Mouse (Mus musculus): ENCODE measurements at regions not wholly inside any gene's neighbourhood (a gene's known extent, or its start where the extent isn't known, plus 50 kb on each side); places are given as distances from the start of the nearest gene placed in this dataset.

DNA sequence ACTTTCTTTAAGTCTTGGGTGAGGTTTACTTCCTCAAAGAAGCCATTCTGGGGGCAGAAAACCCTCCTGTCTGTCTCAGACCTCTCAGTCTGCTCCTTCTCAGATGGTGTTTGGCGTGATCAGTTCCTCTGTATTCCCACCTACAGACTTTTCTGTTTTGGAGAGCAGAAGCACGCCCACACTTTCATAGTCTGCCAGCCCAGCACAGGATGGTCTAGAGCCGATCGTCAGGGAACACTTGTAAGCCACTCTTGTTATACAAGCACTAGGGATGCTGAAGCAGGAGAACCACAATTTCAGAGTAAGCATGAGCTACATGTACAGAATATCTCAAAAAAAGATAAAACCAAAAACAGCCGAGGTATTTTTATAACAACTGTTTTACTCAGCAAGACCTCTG is 410.4 kb downstream of the Efna5 start:
- 79% methylated on average over 5 of the region's 5 CpGs for WGBS
- no peak for TF ChIP-seq CTCF (IDR thresholded peaks at IDR 0.05; ENCODE audit: insufficient read depth, low read length)
- TF ChIP-seq POLR2A (IDR thresholded peaks at IDR 0.05; ENCODE audit: borderline replicate concordance, extremely low read depth, low read depth, low read length) = no peak
- Histone ChIP-seq H3K4me3 (replicated peaks; ENCODE audit: extremely low read depth, low read depth, low read length) (no peak overlapping the region), H3K4me1 (ENCODE audit: control insufficient read depth, insufficient read depth, low read length) (no peaks in the 10 kb centered on the region)
- DNase-seq = no peak

DNA sequence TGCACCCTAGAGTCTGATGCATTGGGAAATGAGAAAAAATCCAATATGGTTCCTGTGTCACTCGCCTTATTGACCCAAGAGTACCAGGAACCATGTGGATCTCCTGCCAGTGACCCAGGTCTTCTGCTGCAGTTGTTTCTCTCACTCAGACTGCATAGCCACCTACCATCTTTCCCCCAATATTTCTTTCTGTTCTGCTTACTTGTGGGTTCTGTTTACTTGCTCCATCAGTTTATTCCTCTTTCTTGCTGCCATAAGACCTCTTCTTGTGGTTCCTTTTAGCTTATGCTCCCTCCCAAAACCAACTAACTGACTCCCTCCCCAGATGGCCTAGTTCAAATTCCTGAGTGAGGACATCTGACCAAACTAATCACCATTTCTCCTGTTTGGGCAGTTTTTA is 411.8 kb downstream of the Efna5 start:
- Histone ChIP-seq H3K4me1 (ENCODE audit: control insufficient read depth, insufficient read depth, low read length) (no peaks in the 10 kb centered on the region), H3K4me3 (replicated peaks; ENCODE audit: extremely low read depth, low read depth, low read length) (no peak overlapping the region)
- no peak for TF ChIP-seq POLR2A (IDR thresholded peaks at IDR 0.05; ENCODE audit: borderline replicate concordance, extremely low read depth, low read depth, low read length)
- no peak for TF ChIP-seq CTCF (IDR thresholded peaks at IDR 0.05; ENCODE audit: insufficient read depth, low read length)
- WGBS = 88% methylated on average over 1 of the region's 1 CpGs
- DNase-seq = no peak

DNA sequence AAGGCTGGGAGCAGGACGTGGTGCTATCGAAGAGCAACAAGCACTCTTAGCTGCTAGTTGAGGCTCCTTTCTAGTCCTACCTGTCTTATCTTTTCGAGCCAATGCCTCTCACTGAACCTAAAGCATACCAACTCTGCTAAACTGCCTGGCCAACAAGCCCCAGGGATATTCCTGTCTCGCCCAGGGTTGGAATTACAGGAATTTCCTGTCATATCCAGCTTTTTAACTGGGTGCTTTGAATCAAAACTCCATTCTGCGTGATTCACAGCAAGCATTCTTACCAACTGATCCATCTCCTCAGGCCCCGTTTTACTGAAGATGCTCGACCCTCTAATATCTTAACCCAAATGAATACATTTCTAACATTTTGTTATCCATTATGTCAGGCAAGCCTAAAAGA is 412.3 kb downstream of the Efna5 start:
- TF ChIP-seq POLR2A (IDR thresholded peaks at IDR 0.05; ENCODE audit: borderline replicate concordance, extremely low read depth, low read depth, low read length) (no peak), CTCF (IDR thresholded peaks at IDR 0.05; ENCODE audit: insufficient read depth, low read length) (no peak)
- H3K4me3 ChIP-seq (replicated peaks; ENCODE audit: extremely low read depth, low read depth, low read length) = no peak overlapping the region
- WGBS = 65% methylated on average over 7 of the region's 7 CpGs
- no peak for DNase-seq
- H3K4me1 ChIP-seq (ENCODE audit: control insufficient read depth, insufficient read depth, low read length) = no peaks in the 10 kb centered on the region

DNA sequence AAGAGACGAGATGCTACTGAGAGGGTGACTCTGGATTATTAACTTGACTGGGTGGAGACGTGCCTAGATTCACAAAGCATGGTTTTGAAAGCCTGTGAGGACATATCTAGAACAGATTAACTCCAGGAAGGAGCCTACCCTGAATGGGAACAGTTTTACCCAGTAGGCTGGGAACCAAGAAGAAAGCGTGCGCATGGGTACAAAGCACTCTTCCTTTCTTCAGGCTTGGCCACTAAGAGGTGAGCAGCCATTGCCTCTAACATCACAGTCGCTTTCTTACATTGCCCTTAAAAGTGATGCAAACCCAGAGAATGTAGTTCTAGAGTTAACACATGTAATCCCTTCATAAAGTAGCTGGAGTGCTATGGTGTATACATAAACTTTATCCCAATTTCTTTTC is 414.0 kb downstream of the Efna5 start:
- DNase-seq = no peak
- H3K4me3 ChIP-seq (replicated peaks; ENCODE audit: extremely low read depth, low read depth, low read length) = no peak overlapping the region
- WGBS = 91% methylated on average over 5 of the region's 5 CpGs
- no peaks in the 10 kb centered on the region for H3K4me1 ChIP-seq (ENCODE audit: control insufficient read depth, insufficient read depth, low read length)
- TF ChIP-seq CTCF (IDR thresholded peaks at IDR 0.05; ENCODE audit: insufficient read depth, low read length) = no peak
- TF ChIP-seq POLR2A (IDR thresholded peaks at IDR 0.05; ENCODE audit: borderline replicate concordance, extremely low read depth, low read depth, low read length) = no peak

DNA sequence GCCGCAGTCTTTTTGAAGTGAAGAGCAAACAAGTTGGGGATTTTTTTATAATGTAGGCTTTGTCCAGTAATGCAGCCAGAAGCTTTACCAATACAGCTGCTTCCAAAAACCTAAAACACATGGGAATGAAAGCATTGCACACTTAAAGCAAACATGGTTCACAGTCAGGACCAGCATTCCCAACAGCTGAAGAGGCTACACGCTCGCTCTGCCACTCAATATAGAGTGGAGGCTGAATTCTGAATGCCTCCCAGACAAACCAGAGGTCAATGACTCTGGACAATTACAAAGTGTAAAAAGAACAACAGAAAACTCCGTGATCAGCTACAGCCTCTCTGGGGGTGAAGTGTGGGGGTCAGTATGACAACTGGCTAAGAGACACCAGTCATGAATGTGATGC is 416.1 kb downstream of the Efna5 start:
- Histone ChIP-seq H3K4me1 (ENCODE audit: control insufficient read depth, insufficient read depth, low read length) (no peaks in the 10 kb centered on the region), H3K4me3 (replicated peaks; ENCODE audit: extremely low read depth, low read depth, low read length) (no peak overlapping the region)
- TF ChIP-seq CTCF (IDR thresholded peaks at IDR 0.05; ENCODE audit: insufficient read depth, low read length) (no peak), POLR2A (IDR thresholded peaks at IDR 0.05; ENCODE audit: borderline replicate concordance, extremely low read depth, low read depth, low read length) (no peak)
- DNase-seq = no peak
- WGBS = 72% methylated on average over 4 of the region's 4 CpGs

DNA sequence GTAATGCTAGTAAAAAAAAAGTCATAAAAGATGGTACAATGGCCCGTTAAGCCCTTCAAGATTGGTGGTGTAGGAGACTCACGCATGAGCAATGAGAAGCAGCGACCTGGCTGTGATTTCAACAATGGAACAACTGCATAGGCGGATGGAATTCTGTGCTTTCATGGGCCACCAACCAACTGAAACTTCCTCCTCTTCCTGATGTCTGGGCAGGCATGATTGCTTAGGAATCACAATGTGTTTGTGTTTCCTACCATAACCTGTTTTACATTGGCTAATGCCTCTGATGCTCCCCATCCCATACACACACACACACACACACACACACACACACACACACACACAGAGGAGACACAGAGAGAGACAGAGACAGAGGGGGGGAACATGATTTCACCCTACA is 416.9 kb downstream of the Efna5 start:
- WGBS = 89% methylated on average over 4 of the region's 4 CpGs
- no peak for TF ChIP-seq CTCF (IDR thresholded peaks at IDR 0.05; ENCODE audit: insufficient read depth, low read length)
- no peak for TF ChIP-seq POLR2A (IDR thresholded peaks at IDR 0.05; ENCODE audit: borderline replicate concordance, extremely low read depth, low read depth, low read length)
- H3K4me1 ChIP-seq (ENCODE audit: control insufficient read depth, insufficient read depth, low read length) = no peaks in the 10 kb centered on the region
- no peak for DNase-seq
- H3K4me3 ChIP-seq (replicated peaks; ENCODE audit: extremely low read depth, low read depth, low read length) = no peak overlapping the region

DNA sequence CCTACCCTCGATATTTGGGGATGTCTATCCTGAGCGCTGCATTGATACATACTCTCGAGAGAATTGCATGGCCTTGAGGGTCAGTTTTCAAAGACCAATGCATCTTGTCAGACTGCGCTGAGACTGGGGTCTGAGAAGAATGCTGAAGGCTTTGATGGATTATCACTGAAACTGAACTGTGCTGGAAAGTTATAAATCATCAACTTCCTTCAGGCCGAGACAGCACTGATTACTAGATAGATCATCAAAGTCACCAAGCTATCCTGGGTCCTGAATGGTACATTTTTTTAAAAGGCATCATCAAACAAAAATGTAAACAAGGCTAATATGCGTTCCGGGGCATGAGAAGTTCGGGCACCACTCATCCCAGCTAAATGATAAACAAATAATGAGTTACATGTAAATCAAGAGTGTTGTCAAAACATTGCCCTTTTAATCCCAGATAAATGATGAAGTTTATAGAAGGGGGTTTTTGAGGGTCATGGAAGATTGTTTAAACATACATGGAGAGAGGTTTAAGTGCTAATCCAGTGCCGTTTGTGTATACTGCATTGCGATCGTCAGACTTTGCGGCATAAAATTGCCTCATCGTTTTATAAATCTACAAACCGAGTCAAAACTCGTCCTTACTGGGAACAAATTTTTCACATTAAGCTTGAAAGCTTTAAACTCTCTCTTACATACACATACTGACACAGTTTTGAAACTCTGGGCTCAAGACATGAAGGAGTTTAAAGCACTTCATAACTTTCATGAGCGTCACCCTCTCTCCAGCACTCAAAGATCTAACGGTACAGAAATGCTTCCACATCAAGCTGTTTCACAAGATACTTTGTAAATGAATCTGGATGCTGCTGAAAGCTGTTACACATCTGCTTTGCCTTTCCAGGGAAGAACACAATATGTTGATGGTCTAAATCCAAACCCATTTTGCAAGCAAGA is 419.5 kb downstream of the Efna5 start:
- Histone ChIP-seq H3K4me1 (ENCODE audit: control insufficient read depth, insufficient read depth, low read length) (no peaks in the 10 kb centered on the region), H3K4me3 (replicated peaks; ENCODE audit: extremely low read depth, low read depth, low read length) (no peak overlapping the region)
- DNase-seq = no peak
- TF ChIP-seq POLR2A (IDR thresholded peaks at IDR 0.05; ENCODE audit: borderline replicate concordance, extremely low read depth, low read depth, low read length) (no peak), CTCF (IDR thresholded peaks at IDR 0.05; ENCODE audit: insufficient read depth, low read length) (no peak)
- 28% methylated on average over 17 of the region's 17 CpGs for WGBS

DNA sequence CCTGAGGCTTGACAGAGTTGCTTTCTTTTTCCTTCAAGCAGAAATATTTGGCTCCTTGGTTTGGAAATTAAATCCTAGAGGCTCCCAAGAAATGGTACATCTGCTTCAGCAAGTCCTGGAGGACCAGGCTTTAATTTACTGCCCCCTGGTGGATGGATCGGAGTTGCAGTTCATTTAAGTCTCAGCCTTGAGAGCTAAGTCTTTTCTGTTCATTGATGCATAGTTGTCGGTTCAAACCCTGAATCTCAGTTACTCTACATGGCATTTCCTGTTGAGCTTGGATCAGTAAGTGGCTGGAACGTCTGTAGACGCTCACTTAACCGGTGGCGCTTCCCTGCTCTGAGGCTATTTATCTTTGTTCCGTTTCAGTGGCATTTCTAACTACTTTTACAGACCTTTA is 422.2 kb downstream of the Efna5 start:
- 38% methylated on average over 7 of the region's 7 CpGs for WGBS
- DNase-seq = peak; percentile 37
- TF ChIP-seq POLR2A (IDR thresholded peaks at IDR 0.05; ENCODE audit: borderline replicate concordance, extremely low read depth, low read depth, low read length) = no peak
- TF ChIP-seq CTCF (IDR thresholded peaks at IDR 0.05; ENCODE audit: insufficient read depth, low read length) = 0 out of 2 replicates have a peak, but pooled peaks have one; percentile 9
- H3K4me3 ChIP-seq (replicated peaks; ENCODE audit: extremely low read depth, low read depth, low read length) = no peak overlapping the region
- H3K4me1 ChIP-seq (ENCODE audit: control insufficient read depth, insufficient read depth, low read length) = no peaks in the 10 kb centered on the region

DNA sequence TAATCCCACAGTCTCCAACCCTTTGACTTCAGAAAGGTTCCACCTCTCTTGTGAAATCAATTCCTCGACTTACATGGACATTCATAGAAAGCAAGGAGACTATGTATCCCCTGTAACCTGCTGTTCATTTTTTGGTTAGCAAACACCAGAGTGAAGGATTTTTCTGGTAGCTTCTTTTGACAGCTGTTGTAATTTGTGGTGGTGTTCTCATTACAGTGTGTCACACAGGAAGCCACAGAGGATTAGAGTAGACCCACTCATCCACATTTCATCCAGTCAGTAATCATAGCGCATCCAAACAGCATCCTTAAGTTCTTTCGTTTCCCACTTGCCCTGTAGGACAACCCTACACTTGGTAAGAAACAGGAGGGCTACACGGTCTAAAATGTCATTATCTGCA is 443.1 kb downstream of the Efna5 start:
- Histone ChIP-seq H3K4me1 (ENCODE audit: control insufficient read depth, insufficient read depth, low read length) (no peaks in the 10 kb centered on the region), H3K4me3 (replicated peaks; ENCODE audit: extremely low read depth, low read depth, low read length) (no peak overlapping the region)
- DNase-seq = no peak
- WGBS = 77% methylated on average over 4 of the region's 4 CpGs
- TF ChIP-seq POLR2A (IDR thresholded peaks at IDR 0.05; ENCODE audit: borderline replicate concordance, extremely low read depth, low read depth, low read length) = no peak

DNA sequence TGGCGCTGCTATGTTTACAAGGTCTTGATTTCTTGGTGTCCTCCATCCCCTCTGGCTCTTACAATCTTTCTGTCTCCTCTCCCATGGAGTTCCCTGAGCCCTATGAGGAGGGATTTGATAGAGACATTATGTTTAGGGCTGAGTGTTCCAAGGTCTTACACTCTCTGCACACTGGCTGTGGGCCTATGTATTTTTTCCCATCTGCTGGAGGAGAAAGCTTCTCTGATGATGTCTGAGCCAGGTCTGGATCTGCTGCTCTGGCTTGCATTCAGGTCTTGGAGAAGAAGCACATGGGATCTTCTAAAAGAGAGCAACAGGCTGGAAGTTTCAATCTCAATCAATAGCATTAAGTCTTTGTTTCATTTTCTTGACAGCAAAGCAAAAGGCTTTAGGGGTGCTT is 445.1 kb downstream of the Efna5 start:
- DNase-seq = no peak
- 52% methylated on average over 1 of the region's 1 CpGs for WGBS
- Histone ChIP-seq H3K4me1 (ENCODE audit: control insufficient read depth, insufficient read depth, low read length) (no peaks in the 10 kb centered on the region), H3K4me3 (replicated peaks; ENCODE audit: extremely low read depth, low read depth, low read length) (no peak overlapping the region)
- TF ChIP-seq POLR2A (IDR thresholded peaks at IDR 0.05; ENCODE audit: borderline replicate concordance, extremely low read depth, low read depth, low read length) = no peak
- TF ChIP-seq CTCF (IDR thresholded peaks at IDR 0.05; ENCODE audit: insufficient read depth, low read length) = no peak
